11 mouse cellular contexts compared by ENCODE assay signal in genomic region chr10:16993789-16994188, GRCm38 (mm10).
DNase-seq lines count a peak whose midpoint lies in the region; ATAC-seq and TF ChIP-seq lines count a peak whose summit lies in the region.
"Had no signal": no experiment of that assay in that cellular context is flagged by ENCODE, and none has a peak within 500 bp of the region (broad histone marks: within the 10 kb centered on the region; RNA-seq: fewer than 3 reads in every experiment).

No protein-coding gene starts in this region.

- TF ChIP-seq CTCF in lung, embryonic 14.5 days (IDR thresholded peaks at IDR 0.05; ENCODE audit: low read depth), result no peak
- no peak for TF ChIP-seq CTCF in lung, postnatal 0 days (IDR thresholded peaks at IDR 0.05)

- no peak overlapping the region for H3K4me2 ChIP-seq in lung, embryonic 14.5 days
- H3K4me2 ChIP-seq in lung, postnatal 0 days (replicated peaks; ENCODE audit: low read depth, low read length), result no peak overlapping the region
- H3K4me2 ChIP-seq: midbrain, embryonic 13.5 days had no signal

- H3K4me1 ChIP-seq in lung, embryonic 14.5 days (ENCODE audit: insufficient read depth), result peaks cover 4% of the 10 kb centered on the region; the same call in 1 of the 2 replicates
- H3K4me1 ChIP-seq in lung, postnatal 0 days (ENCODE audit: insufficient read depth, low read depth, low read length), result peaks cover 4% of the 10 kb centered on the region; the same call in 1 of the 2 replicates
- no peaks in the 10 kb centered on the region for H3K4me1 ChIP-seq in midbrain, embryonic 10.5 days
- H3K4me1 ChIP-seq: midbrain, embryonic 13.5 days had no signal

- no peak overlapping the region for H3K27ac ChIP-seq in lung, embryonic 14.5 days (ENCODE audit: low read depth)
- H3K27ac ChIP-seq in lung, postnatal 0 days (ENCODE audit: low read length), result no peak overlapping the region
- no peak overlapping the region for H3K27ac ChIP-seq in midbrain, embryonic 10.5 days (replicated peaks)
- H3K27ac ChIP-seq: limb, embryonic 12.5 days; midbrain, embryonic 13.5 days had no signal

- no peak overlapping the region for H3K4me3 ChIP-seq in lung, embryonic 14.5 days (ENCODE audit: low read depth, low read length)
- H3K4me3 ChIP-seq in lung, postnatal 0 days (ENCODE audit: low read depth, low read length), result no peak overlapping the region
- H3K4me3 ChIP-seq in midbrain, embryonic 10.5 days, result no peak overlapping the region
- H3K4me3 ChIP-seq: limb, embryonic 12.5 days; midbrain, embryonic 13.5 days had no signal

- peak; percentile 38; the same call in 1 of the 2 replicates for ATAC-seq in lung, embryonic 14.5 days (ENCODE audit: insufficient read depth)
- peak; percentile 70 for ATAC-seq in lung, postnatal 0 days
- ATAC-seq: intestine, postnatal 0 days; midbrain, embryonic 13.5 days had no signal

- no peaks in the 10 kb centered on the region for H3K27me3 ChIP-seq in lung, embryonic 14.5 days (ENCODE audit: insufficient read depth, low read length)
- no peaks in the 10 kb centered on the region for H3K27me3 ChIP-seq in lung, postnatal 0 days (replicated peaks; ENCODE audit: insufficient read depth, low read length)
- no peaks in the 10 kb centered on the region for H3K27me3 ChIP-seq in midbrain, embryonic 10.5 days (ENCODE audit: low read depth, poor library complexity, severe bottlenecking)
- H3K27me3 ChIP-seq: limb, embryonic 12.5 days; midbrain, embryonic 13.5 days had no signal

- H3K9ac ChIP-seq in lung, embryonic 14.5 days, result no peak overlapping the region
- H3K9ac ChIP-seq in lung, postnatal 0 days (replicated peaks; ENCODE audit: low read depth), result no peak overlapping the region
- H3K9ac ChIP-seq: limb, embryonic 12.5 days; midbrain, embryonic 13.5 days had no signal

- H3K36me3 ChIP-seq in lung, embryonic 14.5 days (ENCODE audit: insufficient read depth), result no peaks in the 10 kb centered on the region
- no peaks in the 10 kb centered on the region for H3K36me3 ChIP-seq in lung, postnatal 0 days (ENCODE audit: insufficient read depth, low read length)
- H3K36me3 ChIP-seq in midbrain, embryonic 10.5 days, result no peaks in the 10 kb centered on the region
- H3K36me3 ChIP-seq: limb, embryonic 12.5 days; midbrain, embryonic 13.5 days had no signal

- TF ChIP-seq EP300 in lung, postnatal 0 days (IDR thresholded peaks at IDR 0.05), result peak; percentile 92

- DNase-seq in embryo, embryonic 10 days (ENCODE audit: low spot score), result peak; percentile 11
- DNase-seq in embryo, embryonic 11 days, result no peak
- DNase-seq in lung, embryonic 14.5 days, result peak; percentile 35
- no peak for DNase-seq in lung, postnatal 10 days
- DNase-seq in cerebellum, postnatal 25 days, result peak; percentile 80 to 83
- DNase-seq in lung, postnatal 0 days (ENCODE audit: low spot score), result peak; percentile 73
- DNase-seq in midbrain, embryonic 10.5 days (ENCODE audit: low spot score), result no peak
- DNase-seq in gastrocnemius, postnatal 4 days (ENCODE audit: low spot score in 2 of 2), result no peak

- H3K9me3 ChIP-seq in lung, embryonic 14.5 days (ENCODE audit: low read depth, low read length), result no peaks in the 10 kb centered on the region
- no peaks in the 10 kb centered on the region for H3K9me3 ChIP-seq in lung, postnatal 0 days (ENCODE audit: low read length)
- H3K9me3 ChIP-seq in midbrain, embryonic 10.5 days (replicated peaks), result no peaks in the 10 kb centered on the region
- H3K9me3 ChIP-seq: limb, embryonic 12.5 days; midbrain, embryonic 13.5 days had no signal

- WGBS in lung, embryonic 14.5 days, result 42% methylated on average over 2 of the region's 2 CpGs
- WGBS in lung, postnatal 0 days, result 31% methylated on average over 2 of the region's 2 CpGs
- 84% methylated on average over 2 of the region's 2 CpGs for WGBS in midbrain, embryonic 10.5 days

Comparison
In these comparisons a context has a peak if more than half of its experiments do, and no peak if none do; other contexts are left out.
1. DNase-seq: peak in embryo, embryonic 10 days (single experiment), lung, embryonic 14.5 days (single experiment), cerebellum, postnatal 25 days (2 of 2) and lung, postnatal 0 days (single experiment); none in embryo, embryonic 11 days (single experiment), lung, postnatal 10 days (single experiment), midbrain, embryonic 10.5 days (single experiment) and gastrocnemius, postnatal 4 days (0 of 2).